Mouse (Mus musculus) hindbrain, embryonic 11.5 days (tissue): ENCODE data around the gene A830031A19Rik. TPM values are rescaled to one million over a fixed set of nuclear protein-coding genes. Genes with fewer than 3 reads are reported as not detected.
A peak's percentile ranks its signal among the peaks of the same experiment; 100 is the strongest.

Experiments used
- ATAC-seq: fragments of 200-750 bp; cut with Nextera tagmentation; 2 replicates; pipeline ENCODE4 v1.8.0; 2017; ENCODE audit warnings: mild to moderate bottlenecking, moderate TSS enrichment, moderate library complexity; ENCODE audit not compliant: low FRiP score
- DNase-seq: peaks from one replicate; pipeline ENCODE4 v3.0.0-alpha.2; 2015; ENCODE audit warnings: low spot score
- H3K27ac ChIP-seq: fragments of 300-500 bp; sonication (generic); 2 replicates; pipeline ENCODE4 v1.5.1; 2014; ENCODE audit warnings: mild to moderate bottlenecking, low read depth, low read length
- H3K27me3 ChIP-seq: fragments of 300-500 bp; sonication (generic); 2 replicates; pipeline ENCODE4 v1.6.1; 2014; ENCODE audit warnings: mild to moderate bottlenecking, low read length, moderate library complexity, mixed read lengths; ENCODE audit not compliant: control insufficient read depth, insufficient read depth
- H3K36me3 ChIP-seq: fragments of 300-500 bp; sonication (generic); 2 replicates; pipeline ENCODE4 v1.6.1; 2014; ENCODE audit warnings: mild to moderate bottlenecking, low read length, moderate library complexity, mixed read lengths; ENCODE audit not compliant: control insufficient read depth, insufficient read depth
- H3K4me1 ChIP-seq: fragments of 300-500 bp; sonication (generic); replicated peaks from 2 replicates; pipeline ENCODE4 v1.6.1; 2014; ENCODE audit warnings: low read length, mixed read lengths; ENCODE audit not compliant: control insufficient read depth, insufficient read depth
- H3K4me2 ChIP-seq: fragments of 300-500 bp; sonication (generic); replicated peaks from 2 replicates; pipeline ENCODE4 v1.6.1; 2014; ENCODE audit warnings: mild to moderate bottlenecking, low read depth, low read length
- H3K4me3 ChIP-seq: fragments of 300-500 bp; sonication (generic); 2 replicates; pipeline ENCODE4 v1.5.1; 2014; ENCODE audit warnings: low read depth, low read length
- H3K9ac ChIP-seq: fragments of 300-500 bp; sonication (generic); 2 replicates; pipeline ENCODE4 v1.6.1; 2014; ENCODE audit warnings: low read depth, low read length
- H3K9me3 ChIP-seq: fragments of 300-500 bp; sonication (generic); 2 replicates; pipeline ENCODE4 v1.6.1; 2016; ENCODE audit warnings: low read length; ENCODE audit not compliant: control insufficient read depth
- WGBS: fragments of 180-500 bp; shearing (Covaris S2); extraction: QIAGEN DNeasy Blood & Tissue Kit; methylation state at CpG from one replicate; pipeline ENCODE4 v1.1.7; 2014; 5-methylcytosine and 5-hydroxymethylcytosine counted together
- polyA plus RNA-seq: library from polyadenylated mRNA; unstranded; fragments of >200 nt; fragmentation: Nextera tagmentation; extraction: Ambion mirVana; gene quantifications from 2 replicates; pipeline ENCODE4 v1.2.1, GENCODE M21; 2014

A830031A19Rik gene
- polyA plus RNA-seq, 1 experiment from 2014 or later: not detected

GRCm38 (mm10) chr11:24099215-24099614 lies 24.4 kb upstream of the A830031A19Rik start:
- DNase-seq (no peak), ATAC-seq (no peak)
- Histone ChIP-seq H3K27ac (no peak overlapping the region), H3K4me3 (no peak overlapping the region), H3K36me3 (peaks cover 2% of the 10 kb centered on the region; the same call in 1 of the 2 replicates), H3K9me3 (no peaks in the 10 kb centered on the region), H3K4me1 (peaks cover 24% of the 10 kb centered on the region), H3K27me3 (no peaks in the 10 kb centered on the region), H3K4me2 (no peak overlapping the region), H3K9ac (no peak overlapping the region)
- 91% methylated on average over 10 of the region's 10 CpGs for WGBS

GRCm38 (mm10) chr11:24098662-24099061 lies 23.8 kb upstream of the A830031A19Rik start:
- Histone ChIP-seq H3K27ac (no peak overlapping the region), H3K36me3 (peaks cover 2% of the 10 kb centered on the region; the same call in 1 of the 2 replicates), H3K4me1 (peaks cover 24% of the 10 kb centered on the region), H3K9me3 (no peaks in the 10 kb centered on the region), H3K9ac (no peak overlapping the region), H3K4me2 (no peak overlapping the region), H3K4me3 (no peak overlapping the region), H3K27me3 (no peaks in the 10 kb centered on the region)
- 35% methylated on average over 3 of the region's 3 CpGs for WGBS
- DNase-seq (no peak), ATAC-seq (peak; percentile 37; the same call in 1 of the 2 replicates)

- no peaks in the 10 kb centered on the region for H3K27me3 ChIP-seq
- WGBS: 79% methylated on average over 5 of the region's 5 CpGs
- H3K36me3 ChIP-seq: peaks cover 2% of the 10 kb centered on the region; the same call in 1 of the 2 replicates
- peaks cover 21% of the 10 kb centered on the region for H3K4me1 ChIP-seq
- no peaks in the 10 kb centered on the region for H3K9me3 ChIP-seq
- H3K9ac ChIP-seq: no peak overlapping the region
- ATAC-seq (no peak), DNase-seq (no peak)
- H3K27ac ChIP-seq: no peak overlapping the region
- no peak overlapping the region for H3K4me2 ChIP-seq
- no peak overlapping the region for H3K4me3 ChIP-seq
Measured at GRCm38 (mm10) chr11:24098069-24098468, 23.2 kb upstream of the A830031A19Rik start.

- peaks cover 19% of the 10 kb centered on the region for H3K4me1 ChIP-seq
- DNase-seq: no peak
- H3K9ac ChIP-seq: no peak overlapping the region
- 31% methylated on average over 6 of the region's 6 CpGs for WGBS
- no peak overlapping the region for H3K4me2 ChIP-seq
- ATAC-seq: no peak
- H3K4me3 ChIP-seq: no peak overlapping the region
- H3K36me3 ChIP-seq: no peaks in the 10 kb centered on the region
- no peak overlapping the region for H3K27ac ChIP-seq
- no peaks in the 10 kb centered on the region for H3K9me3 ChIP-seq
- no peaks in the 10 kb centered on the region for H3K27me3 ChIP-seq
Measured at GRCm38 (mm10) chr11:24097026-24097425, 22.2 kb upstream of the A830031A19Rik start.

- WGBS: 44% methylated on average over 6 of the region's 6 CpGs
- H3K36me3 ChIP-seq: no peaks in the 10 kb centered on the region
- DNase-seq (no peak), ATAC-seq (no peak)
- H3K27me3 ChIP-seq: no peaks in the 10 kb centered on the region
- peak overlapping the region; percentile 12; the same call in 1 of the 2 replicates for H3K4me2 ChIP-seq
- no peak overlapping the region for H3K27ac ChIP-seq
- H3K9me3 ChIP-seq: no peaks in the 10 kb centered on the region
- H3K4me1 ChIP-seq: peaks cover 16% of the 10 kb centered on the region
- H3K4me3 ChIP-seq: no peak overlapping the region
- no peak overlapping the region for H3K9ac ChIP-seq
Measured at GRCm38 (mm10) chr11:24096483-24096882, 21.6 kb upstream of the A830031A19Rik start.

GRCm38 (mm10) chr11:24095656-24096353 lies 21.0 kb upstream of the A830031A19Rik start:
- Histone ChIP-seq H3K9me3 (no peaks in the 10 kb centered on the region), H3K27me3 (no peaks in the 10 kb centered on the region), H3K36me3 (no peaks in the 10 kb centered on the region), H3K4me3 (no peak overlapping the region), H3K4me1 (peaks cover 14% of the 10 kb centered on the region), H3K4me2 (no peak overlapping the region), H3K9ac (no peak overlapping the region), H3K27ac (no peak overlapping the region)
- ATAC-seq (no peak), DNase-seq (no peak)
- 77% methylated on average over 7 of the region's 7 CpGs for WGBS

GRCm38 (mm10) chr11:24095236-24095635 lies 20.4 kb upstream of the A830031A19Rik start:
- H3K9me3 ChIP-seq: no peaks in the 10 kb centered on the region
- peaks cover 10% of the 10 kb centered on the region; the same call in 1 of the 2 replicates for H3K4me1 ChIP-seq
- ATAC-seq (no peak), DNase-seq (no peak)
- H3K9ac ChIP-seq: no peak overlapping the region
- H3K4me3 ChIP-seq: no peak overlapping the region
- 63% methylated on average over 9 of the region's 9 CpGs for WGBS
- no peaks in the 10 kb centered on the region for H3K36me3 ChIP-seq
- H3K4me2 ChIP-seq: no peak overlapping the region
- no peaks in the 10 kb centered on the region for H3K27me3 ChIP-seq
- H3K27ac ChIP-seq: no peak overlapping the region

- Histone ChIP-seq H3K4me2 (no peak overlapping the region), H3K27me3 (no peaks in the 10 kb centered on the region), H3K36me3 (no peaks in the 10 kb centered on the region), H3K9me3 (no peaks in the 10 kb centered on the region), H3K4me1 (peaks cover 8% of the 10 kb centered on the region; the same call in 1 of the 2 replicates), H3K9ac (no peak overlapping the region), H3K4me3 (no peak overlapping the region), H3K27ac (no peak overlapping the region; the same call in 1 of the 2 replicates)
- ATAC-seq: no peak
- WGBS: 66% methylated on average over 5 of the region's 5 CpGs
- DNase-seq: no peak
Measured at GRCm38 (mm10) chr11:24094086-24094487, 19.2 kb upstream of the A830031A19Rik start.

GRCm38 (mm10) chr11:24092618-24093017 lies 17.8 kb upstream of the A830031A19Rik start:
- Histone ChIP-seq H3K4me2 (no peak overlapping the region), H3K27ac (no peak overlapping the region), H3K4me1 (peaks cover 4% of the 10 kb centered on the region; the same call in 1 of the 2 replicates), H3K36me3 (no peaks in the 10 kb centered on the region), H3K27me3 (no peaks in the 10 kb centered on the region), H3K4me3 (no peak overlapping the region), H3K9me3 (no peaks in the 10 kb centered on the region), H3K9ac (no peak overlapping the region)
- ATAC-seq (no peak), DNase-seq (no peak)
- 55% methylated on average over 3 of the region's 3 CpGs for WGBS
